In genomic region chr7:40659662-40660061, GRCm38 (mm10) we compare ENCODE assay signal across 25 mouse cellular contexts.
A peak's percentile ranks its signal among the peaks of the same experiment; 100 is the strongest.
DNase-seq lines count a peak whose midpoint lies in the region; ATAC-seq lines count a peak whose summit lies in the region.
"Had no signal": no experiment of that assay in that cellular context is flagged by ENCODE, and none has a peak within 500 bp of the region (broad histone marks: within the 10 kb centered on the region; RNA-seq: fewer than 3 reads in every experiment).

No protein-coding gene starts in this region.

- H3K9ac ChIP-seq in hindbrain, embryonic 11.5 days (ENCODE audit: low read depth, low read length), result no peak overlapping the region
- H3K9ac ChIP-seq in hindbrain, embryonic 14.5 days, result no peak overlapping the region
- no peak overlapping the region for H3K9ac ChIP-seq in midbrain, embryonic 11.5 days (ENCODE audit: low read length)
- H3K9ac ChIP-seq in midbrain, embryonic 13.5 days (replicated peaks), result no peak overlapping the region
- H3K9ac ChIP-seq in neural tube, embryonic 11.5 days (ENCODE audit: low read length), result no peak overlapping the region
- no peak overlapping the region for H3K9ac ChIP-seq in intestine, embryonic 16.5 days (ENCODE audit: low read depth, low read length)
- H3K9ac ChIP-seq: liver, embryonic 13.5 days had no signal

- no peaks in the 10 kb centered on the region for H3K27me3 ChIP-seq in hindbrain, embryonic 11.5 days (ENCODE audit: control insufficient read depth, insufficient read depth, low read length)
- H3K27me3 ChIP-seq in hindbrain, embryonic 14.5 days (ENCODE audit: control insufficient read depth, insufficient read depth, low read length), result no peaks in the 10 kb centered on the region
- no peaks in the 10 kb centered on the region for H3K27me3 ChIP-seq in midbrain, embryonic 11.5 days (ENCODE audit: control insufficient read depth, insufficient read depth, low read length)
- no peaks in the 10 kb centered on the region for H3K27me3 ChIP-seq in midbrain, embryonic 13.5 days
- no peaks in the 10 kb centered on the region for H3K27me3 ChIP-seq in neural tube, embryonic 11.5 days (ENCODE audit: control insufficient read depth, insufficient read depth, low read length)
- H3K27me3 ChIP-seq in intestine, embryonic 16.5 days (replicated peaks; ENCODE audit: control insufficient read depth, insufficient read depth, low read length), result no peaks in the 10 kb centered on the region
- H3K27me3 ChIP-seq: CH12.LX; liver, embryonic 13.5 days; Patski had no signal

- H3K9me3 ChIP-seq in hindbrain, embryonic 11.5 days (ENCODE audit: control insufficient read depth, low read length), result no peaks in the 10 kb centered on the region
- H3K9me3 ChIP-seq in hindbrain, embryonic 14.5 days (ENCODE audit: control insufficient read depth, low read length), result no peaks in the 10 kb centered on the region
- no peaks in the 10 kb centered on the region for H3K9me3 ChIP-seq in midbrain, embryonic 11.5 days (ENCODE audit: control insufficient read depth, low read length)
- no peaks in the 10 kb centered on the region for H3K9me3 ChIP-seq in midbrain, embryonic 13.5 days
- no peaks in the 10 kb centered on the region for H3K9me3 ChIP-seq in neural tube, embryonic 11.5 days (ENCODE audit: control insufficient read depth, low read length)
- no peaks in the 10 kb centered on the region for H3K9me3 ChIP-seq in intestine, embryonic 16.5 days (ENCODE audit: control insufficient read depth, low read length)
- H3K9me3 ChIP-seq: forebrain, embryonic 10.5 days; heart, embryonic 10.5 days had no signal

- peak; percentile 77 for ATAC-seq in hindbrain, embryonic 11.5 days (ENCODE audit: low FRiP score)
- ATAC-seq in hindbrain, embryonic 14.5 days (ENCODE audit: low FRiP score), result no peak
- peak; percentile 84 for ATAC-seq in midbrain, embryonic 11.5 days (ENCODE audit: low FRiP score)
- no peak for ATAC-seq in midbrain, embryonic 13.5 days
- peak; percentile 27; the same call in 1 of the 2 replicates for ATAC-seq in neural tube, embryonic 11.5 days (ENCODE audit: insufficient read depth, low FRiP score, low TSS enrichment)
- ATAC-seq in intestine, embryonic 16.5 days, result no peak
- ATAC-seq: Patski had no signal

- no peak overlapping the region for H3K27ac ChIP-seq in hindbrain, embryonic 11.5 days (ENCODE audit: low read depth, low read length)
- no peak overlapping the region for H3K27ac ChIP-seq in hindbrain, embryonic 14.5 days
- H3K27ac ChIP-seq in midbrain, embryonic 11.5 days (ENCODE audit: low read depth, low read length), result no peak overlapping the region
- no peak overlapping the region for H3K27ac ChIP-seq in midbrain, embryonic 13.5 days
- no peak overlapping the region for H3K27ac ChIP-seq in neural tube, embryonic 11.5 days (ENCODE audit: low read depth, low read length)
- no peak overlapping the region for H3K27ac ChIP-seq in intestine, embryonic 16.5 days (ENCODE audit: low read length)
- H3K27ac ChIP-seq: forebrain, embryonic 10.5 days; heart, embryonic 10.5 days; left cerebral cortex, adult 2 months; liver, embryonic 13.5 days had no signal

- no peaks in the 10 kb centered on the region; the same call in 1 of the 2 replicates for H3K4me1 ChIP-seq in hindbrain, embryonic 11.5 days (replicated peaks; ENCODE audit: control insufficient read depth, insufficient read depth, low read length)
- 0 out of 2 replicates have a peak, but pooled peaks cover 6% of the 10 kb centered on the region for H3K4me1 ChIP-seq in hindbrain, embryonic 14.5 days (replicated peaks; ENCODE audit: control insufficient read depth, insufficient read depth, low read length)
- H3K4me1 ChIP-seq in midbrain, embryonic 11.5 days (ENCODE audit: control insufficient read depth, insufficient read depth, low read length), result peaks cover 9% of the 10 kb centered on the region
- H3K4me1 ChIP-seq in midbrain, embryonic 13.5 days (replicated peaks), result peaks cover 10% of the 10 kb centered on the region
- no peaks in the 10 kb centered on the region for H3K4me1 ChIP-seq in neural tube, embryonic 11.5 days (ENCODE audit: control insufficient read depth, insufficient read depth, low read length)
- H3K4me1 ChIP-seq in intestine, embryonic 16.5 days (ENCODE audit: control insufficient read depth, insufficient read depth, low read length), result no peaks in the 10 kb centered on the region
- H3K4me1 ChIP-seq: heart, embryonic 10.5 days; liver, embryonic 13.5 days had no signal

- no peak overlapping the region for H3K4me2 ChIP-seq in hindbrain, embryonic 11.5 days (replicated peaks; ENCODE audit: low read depth, low read length)
- H3K4me2 ChIP-seq in hindbrain, embryonic 14.5 days (replicated peaks), result no peak overlapping the region
- H3K4me2 ChIP-seq in midbrain, embryonic 11.5 days, result no peak overlapping the region
- H3K4me2 ChIP-seq in midbrain, embryonic 13.5 days (replicated peaks), result no peak overlapping the region
- H3K4me2 ChIP-seq in neural tube, embryonic 11.5 days (ENCODE audit: low read depth), result no peak overlapping the region
- no peak overlapping the region for H3K4me2 ChIP-seq in intestine, embryonic 16.5 days (ENCODE audit: low read depth, low read length)
- H3K4me2 ChIP-seq: liver, embryonic 13.5 days had no signal

- peak; percentile 36 for DNase-seq in hindbrain, embryonic 11.5 days (ENCODE audit: low spot score)
- DNase-seq in hindbrain, embryonic 14.5 days (ENCODE audit: low spot score), result no peak
- DNase-seq in midbrain, embryonic 11.5 days (ENCODE audit: low spot score, missing footprints), result no peak
- DNase-seq in embryo, embryonic 11 days, result peak; percentile 24
- no peak for DNase-seq in neural tube, embryonic 11.5 days (ENCODE audit: low spot score)
- DNase-seq in gastrocnemius, postnatal 25 days, result no peak
- DNase-seq: adrenal gland, adult 2 months; B cell, adult 2 months; cerebellum, adult 11-12 months; cerebellum, postnatal 10 days; heart, postnatal 4 days; kidney, adult 8-10 months; kidney, postnatal 4 days; liver, embryonic 13.5 days; lung, adult 2 months; lung, postnatal 14 days; right cerebral cortex, postnatal 14 days had no signal

- no peak overlapping the region for H3K4me3 ChIP-seq in hindbrain, embryonic 11.5 days (ENCODE audit: low read depth, low read length)
- H3K4me3 ChIP-seq in hindbrain, embryonic 14.5 days (replicated peaks; ENCODE audit: low read length), result no peak overlapping the region
- no peak overlapping the region for H3K4me3 ChIP-seq in midbrain, embryonic 11.5 days (ENCODE audit: low read depth, low read length)
- no peak overlapping the region for H3K4me3 ChIP-seq in midbrain, embryonic 13.5 days (replicated peaks)
- no peak overlapping the region for H3K4me3 ChIP-seq in neural tube, embryonic 11.5 days (ENCODE audit: low read depth, low read length)
- H3K4me3 ChIP-seq in intestine, embryonic 16.5 days (ENCODE audit: low read length), result no peak overlapping the region
- H3K4me3 ChIP-seq: forebrain, embryonic 10.5 days; heart, embryonic 10.5 days; left cerebral cortex, adult 2 months; liver, embryonic 13.5 days had no signal

- 13% methylated on average over 3 of the region's 3 CpGs for WGBS in hindbrain, embryonic 11.5 days
- 5% methylated on average over 3 of the region's 3 CpGs for WGBS in hindbrain, embryonic 14.5 days
- 10% methylated on average over 3 of the region's 3 CpGs for WGBS in midbrain, embryonic 11.5 days
- WGBS in midbrain, embryonic 13.5 days, result 10% methylated on average over 3 of the region's 3 CpGs
- WGBS in neural tube, embryonic 11.5 days, result 18% methylated on average over 3 of the region's 3 CpGs
- 39% methylated on average over 3 of the region's 3 CpGs for WGBS in intestine, embryonic 16.5 days

- H3K36me3 ChIP-seq in hindbrain, embryonic 11.5 days (ENCODE audit: control insufficient read depth, insufficient read depth, low read length), result no peaks in the 10 kb centered on the region
- H3K36me3 ChIP-seq in hindbrain, embryonic 14.5 days (replicated peaks; ENCODE audit: control insufficient read depth, insufficient read depth), result no peaks in the 10 kb centered on the region
- no peaks in the 10 kb centered on the region for H3K36me3 ChIP-seq in midbrain, embryonic 11.5 days (ENCODE audit: control insufficient read depth, insufficient read depth, low read length)
- H3K36me3 ChIP-seq in midbrain, embryonic 13.5 days, result no peaks in the 10 kb centered on the region
- H3K36me3 ChIP-seq in neural tube, embryonic 11.5 days (ENCODE audit: control insufficient read depth, insufficient read depth, low read length), result no peaks in the 10 kb centered on the region
- no peaks in the 10 kb centered on the region for H3K36me3 ChIP-seq in intestine, embryonic 16.5 days (ENCODE audit: control insufficient read depth, insufficient read depth, low read length)
- H3K36me3 ChIP-seq: forebrain, embryonic 10.5 days; G1E; heart, embryonic 10.5 days; liver, embryonic 13.5 days had no signal

Comparison
In these comparisons a context has a peak if more than half of its experiments do, and no peak if none do; other contexts are left out.
1. ATAC-seq: peak in hindbrain, embryonic 11.5 days (single experiment), midbrain, embryonic 11.5 days (single experiment) and neural tube, embryonic 11.5 days (single experiment); none in hindbrain, embryonic 14.5 days (single experiment), midbrain, embryonic 13.5 days (single experiment) and intestine, embryonic 16.5 days (single experiment).
2. DNase-seq: peak in hindbrain, embryonic 11.5 days (single experiment) and embryo, embryonic 11 days (single experiment); none in hindbrain, embryonic 14.5 days (single experiment), midbrain, embryonic 11.5 days (single experiment), neural tube, embryonic 11.5 days (single experiment) and gastrocnemius, postnatal 25 days (single experiment).